Mouse (Mus musculus) testis, adult 2 months (tissue): ENCODE results near the gene Lrrc8d.

Source experiments
- CTCF ChIP-seq: fragments of 200-500 bp; IDR thresholded peaks from 2 replicates; pipeline ENCODE4 v1.5.1; 2012; ENCODE audit warnings: low read depth, mild to moderate bottlenecking, inconsistent platforms, low read length, moderate library complexity; ENCODE audit not compliant: control insufficient read depth, insufficient read depth, insufficient replicate concordance
- POLR2A ChIP-seq: fragments of 200-500 bp; IDR thresholded peaks from 2 replicates; pipeline ENCODE4 v1.6.1; 2012; ENCODE audit warnings: low read depth, mild to moderate bottlenecking, inconsistent platforms, low read length, moderate library complexity; ENCODE audit not compliant: control insufficient read depth

GRCm38 (mm10) chr5:105732433-105732891 lies 32.7 kb downstream of the Lrrc8d start:
- TF ChIP-seq CTCF: no peak
- TF ChIP-seq POLR2A: no peak
